Mouse (Mus musculus) forebrain, embryonic 13.5 days (tissue): ENCODE data around the gene Lrrc3c. TPM values are rescaled to one million over a fixed set of nuclear protein-coding genes. Genes with fewer than 3 reads are reported as not detected.

Source experiments
- ATAC-seq: fragments of 200-750 bp; cut with Nextera tagmentation; 2 replicates; pipeline ENCODE4 v1.8.0; 2017
- H3K27ac ChIP-seq: fragments of 300-500 bp; sonication (generic); 2 replicates; pipeline ENCODE4 v1.5.1; 2015; ENCODE audit warnings: inconsistent platforms, mild to moderate bottlenecking, moderate library complexity
- H3K27me3 ChIP-seq: fragments of 300-500 bp; sonication (generic); 2 replicates; pipeline ENCODE4 v1.6.1; 2015; ENCODE audit warnings: mild to moderate bottlenecking, inconsistent platforms
- H3K36me3 ChIP-seq: fragments of 300-500 bp; sonication (generic); 2 replicates; pipeline ENCODE4 v1.6.1; 2015; ENCODE audit warnings: mild to moderate bottlenecking, inconsistent platforms; ENCODE audit not compliant: poor library complexity, severe bottlenecking
- H3K4me1 ChIP-seq: fragments of 300-500 bp; sonication (generic); 2 replicates; pipeline ENCODE4 v1.6.1; 2015; ENCODE audit warnings: inconsistent platforms
- H3K4me2 ChIP-seq: fragments of 300-500 bp; sonication (generic); 2 replicates; pipeline ENCODE4 v1.6.1; 2015; ENCODE audit warnings: inconsistent platforms, mild to moderate bottlenecking, moderate library complexity
- H3K4me3 ChIP-seq: fragments of 300-500 bp; sonication (generic); 2 replicates; pipeline ENCODE4 v1.5.1; 2015; ENCODE audit warnings: mild to moderate bottlenecking, inconsistent platforms
- H3K9ac ChIP-seq: fragments of 300-500 bp; sonication (generic); 2 replicates; pipeline ENCODE4 v1.6.1; 2015; ENCODE audit warnings: mild to moderate bottlenecking, inconsistent platforms
- H3K9me3 ChIP-seq: fragments of 300-500 bp; sonication (generic); replicated peaks from 2 replicates; pipeline ENCODE4 v1.6.1; 2016; ENCODE audit warnings: inconsistent platforms
- WGBS: fragments of 180-500 bp; shearing (Covaris S2); methylation state at CpG from one replicate; pipeline ENCODE4 v1.1.7; 2015; 5-methylcytosine and 5-hydroxymethylcytosine counted together
- polyA plus RNA-seq: library from polyadenylated mRNA; unstranded; fragments of >200 nt; fragmentation: Nextera tagmentation; extraction: Ambion mirVana; gene quantifications from 2 replicates; pipeline ENCODE4 v1.2.1, GENCODE M21; 2015

The Lrrc3c gene
- polyA plus RNA-seq, 1 experiment from 2014 or later = not detected

DNA sequence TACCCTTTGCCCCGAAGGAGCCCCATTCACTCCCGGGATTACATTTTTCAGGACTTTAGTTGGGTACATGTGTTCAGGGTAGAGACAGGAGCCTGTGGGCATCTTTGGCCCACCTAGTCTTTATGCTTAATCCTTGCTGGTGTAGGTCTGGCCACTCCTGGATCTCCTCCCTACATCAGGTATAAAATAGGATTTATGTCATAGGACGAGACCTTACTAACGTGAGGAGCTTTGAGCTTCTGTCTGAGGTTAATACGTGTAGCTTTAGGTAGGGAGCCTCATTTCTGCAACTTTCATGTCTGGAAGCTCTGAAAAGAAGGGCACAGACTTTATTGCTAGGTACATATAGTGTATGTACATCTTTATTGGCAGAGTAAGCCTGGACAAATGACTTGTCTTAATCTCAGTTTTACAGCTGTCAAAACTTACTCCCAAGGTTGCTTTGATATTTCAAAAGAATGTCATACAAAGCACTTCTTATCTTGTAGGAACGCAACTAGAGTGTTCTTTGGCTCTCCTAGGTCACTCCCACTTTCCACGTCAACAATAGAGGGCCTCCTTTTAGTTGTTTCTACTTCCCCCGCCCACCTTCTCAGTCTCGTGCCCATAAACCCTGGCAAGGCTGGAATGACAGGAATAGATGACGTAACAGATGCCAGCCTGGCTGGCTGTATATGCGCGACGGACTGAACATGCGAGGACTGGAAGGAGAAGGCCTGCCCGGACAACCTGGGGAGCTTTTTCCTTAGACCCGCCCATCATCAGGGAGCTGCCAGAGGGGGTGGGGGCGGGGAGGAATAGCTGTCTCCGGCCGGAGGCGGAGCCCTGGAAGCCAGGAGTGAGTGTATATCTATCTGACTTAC lies 10.2 kb upstream of the Lrrc3c start:
- H3K4me1 ChIP-seq = peaks cover 34% of the 10 kb centered on the region
- peaks cover 7% of the 10 kb centered on the region for H3K36me3 ChIP-seq
- H3K27me3 ChIP-seq = peaks cover 17% of the 10 kb centered on the region
- peak overlapping the region; percentile 93 for H3K4me2 ChIP-seq
- ATAC-seq = peak; percentile 41; the same call in 1 of the 2 replicates
- H3K9ac ChIP-seq = peak overlapping the region; percentile 86
- H3K27ac ChIP-seq = peak overlapping the region; percentile 32; the same call in 1 of the 2 replicates
- H3K9me3 ChIP-seq = no peaks in the 10 kb centered on the region
- 5% methylated on average over 20 of the region's 20 CpGs for WGBS
- H3K4me3 ChIP-seq = peak overlapping the region; percentile 88

DNA sequence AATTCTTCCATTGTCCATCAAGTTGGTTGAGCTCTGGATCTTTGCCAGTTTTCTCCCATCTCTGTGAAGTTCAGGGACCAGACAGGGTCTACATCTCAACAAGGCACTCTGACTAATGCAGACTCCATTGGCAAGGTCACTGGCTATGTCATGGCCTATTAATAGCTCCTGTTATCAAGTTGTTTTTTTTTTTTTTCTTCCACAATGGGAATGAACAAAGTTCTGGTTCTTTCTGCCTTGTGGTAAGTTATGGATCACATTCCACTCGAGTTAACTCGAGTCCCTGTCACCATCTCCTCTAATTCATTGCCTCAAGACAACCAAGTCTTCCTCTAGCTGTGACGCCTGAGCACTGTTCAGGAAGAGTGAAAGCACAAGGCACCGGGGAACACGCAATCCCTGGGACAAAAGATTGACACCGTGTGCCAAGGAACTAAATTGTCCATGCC lies 9.2 kb upstream of the Lrrc3c start:
- WGBS = 66% methylated on average over 6 of the region's 6 CpGs
- ATAC-seq = no peak

DNA sequence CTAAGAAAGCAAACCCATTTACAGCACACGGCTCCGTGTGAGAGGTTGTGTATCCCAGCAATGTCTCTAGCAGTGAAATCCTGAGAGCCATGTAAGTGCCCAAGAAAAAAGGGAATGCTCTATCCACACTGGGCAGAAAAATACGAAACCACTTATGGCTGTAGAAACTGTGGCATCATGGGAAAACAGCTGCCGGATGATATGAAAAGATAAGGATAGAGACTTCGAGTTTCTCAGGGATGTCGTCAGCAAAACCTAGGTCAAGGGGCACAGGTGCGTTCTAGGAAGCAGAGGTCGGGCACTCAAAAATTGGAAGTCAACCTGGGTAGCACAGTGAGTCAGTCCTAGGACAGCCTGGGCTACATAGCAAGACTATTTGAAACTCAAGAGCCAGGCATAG lies 8.8 kb upstream of the Lrrc3c start:
- Histone ChIP-seq H3K27ac (no peak overlapping the region), H3K9ac (no peak overlapping the region), H3K9me3 (no peaks in the 10 kb centered on the region), H3K4me1 (peaks cover 34% of the 10 kb centered on the region), H3K4me2 (no peak overlapping the region), H3K27me3 (peaks cover 17% of the 10 kb centered on the region), H3K4me3 (no peak overlapping the region), H3K36me3 (no peaks in the 10 kb centered on the region)
- 84% methylated on average over 8 of the region's 8 CpGs for WGBS
- ATAC-seq = no peak

More for the DNA sequence above, 9.2 kb upstream of the Lrrc3c start:
- H3K36me3 ChIP-seq = no peaks in the 10 kb centered on the region
- peaks cover 17% of the 10 kb centered on the region for H3K27me3 ChIP-seq
- no peak overlapping the region for H3K4me3 ChIP-seq
- H3K4me2 ChIP-seq = peak overlapping the region; percentile 93; the same call in 1 of the 2 replicates
- H3K27ac ChIP-seq = no peak overlapping the region
- no peak overlapping the region for H3K9ac ChIP-seq
- no peaks in the 10 kb centered on the region for H3K9me3 ChIP-seq
- peaks cover 34% of the 10 kb centered on the region for H3K4me1 ChIP-seq

DNA sequence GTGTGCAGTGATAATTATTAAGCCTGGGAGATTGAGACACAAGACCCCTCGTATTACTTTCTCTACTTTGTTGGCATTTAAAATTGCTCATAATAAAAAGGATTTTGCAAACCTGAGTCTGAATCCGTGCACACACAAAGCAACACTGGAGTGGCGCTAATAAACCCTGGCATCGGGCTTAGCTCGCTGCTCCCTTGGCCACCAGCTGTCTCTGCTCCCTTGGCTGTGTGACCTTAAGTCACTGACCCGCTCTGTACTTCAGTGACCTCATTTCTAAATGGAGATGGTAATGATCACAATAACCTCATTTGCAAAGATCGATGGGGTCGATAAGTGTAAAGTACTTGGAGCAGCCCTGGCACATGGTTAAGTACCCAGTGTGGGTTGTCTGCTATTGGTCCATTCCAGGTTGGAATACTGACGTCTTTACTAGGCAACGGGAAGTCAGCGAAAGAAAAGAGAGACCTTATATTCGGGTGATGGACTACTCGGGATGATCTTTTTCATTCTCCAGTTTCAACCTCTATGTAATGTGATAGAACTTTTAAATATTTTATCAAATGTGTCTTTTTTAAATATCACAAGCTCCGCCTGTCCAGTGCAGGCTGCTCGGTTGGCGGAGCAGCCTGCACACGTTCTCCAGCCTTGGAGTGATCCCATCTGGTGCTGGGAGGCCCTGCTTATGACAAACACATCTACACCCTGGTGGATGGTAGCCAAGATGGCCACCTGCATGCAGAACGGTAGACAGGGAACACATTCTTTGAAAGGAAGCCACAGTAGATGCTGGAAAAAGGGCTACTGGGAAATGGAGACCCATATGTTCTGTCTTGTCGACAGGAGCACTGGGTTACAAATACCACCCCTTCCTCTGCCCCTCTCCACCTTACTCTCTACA lies 7.3 kb upstream of the Lrrc3c start:
- H3K9ac ChIP-seq = no peak overlapping the region
- no peaks in the 10 kb centered on the region for H3K9me3 ChIP-seq
- H3K27me3 ChIP-seq = peaks cover 20% of the 10 kb centered on the region
- no peak overlapping the region for H3K27ac ChIP-seq
- H3K36me3 ChIP-seq = no peaks in the 10 kb centered on the region
- H3K4me2 ChIP-seq = no peak overlapping the region
- WGBS = 74% methylated on average over 19 of the region's 19 CpGs
- no peak overlapping the region for H3K4me3 ChIP-seq
- no peak for ATAC-seq
- peaks cover 23% of the 10 kb centered on the region for H3K4me1 ChIP-seq

DNA sequence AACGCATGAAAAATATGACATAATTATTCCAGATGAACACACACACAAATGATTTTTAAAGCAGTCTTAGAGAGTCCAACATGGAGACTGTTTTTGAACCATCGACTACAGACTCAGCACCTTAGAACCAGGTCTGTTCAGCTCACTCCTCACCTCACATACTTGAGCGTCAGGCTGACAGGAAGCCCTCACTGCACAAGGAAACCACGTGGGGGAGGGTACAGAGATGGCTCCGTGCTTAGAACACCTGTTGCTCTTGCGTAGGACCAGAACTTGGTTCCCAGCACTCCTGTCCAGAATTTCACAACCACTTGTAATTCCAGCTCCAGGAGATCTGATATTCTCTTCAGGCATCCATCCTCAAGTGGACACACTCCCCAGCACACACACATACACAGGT lies 3.1 kb upstream of the Lrrc3c start:
- H3K27ac ChIP-seq = no peak overlapping the region
- 0 out of 2 replicates have a peak, but pooled peaks cover 5% of the 10 kb centered on the region for H3K4me1 ChIP-seq
- H3K4me2 ChIP-seq = no peak overlapping the region
- H3K36me3 ChIP-seq = no peaks in the 10 kb centered on the region
- WGBS = 81% methylated on average over 6 of the region's 6 CpGs
- ATAC-seq = no peak
- peaks cover 36% of the 10 kb centered on the region for H3K27me3 ChIP-seq
- H3K4me3 ChIP-seq = no peak overlapping the region
- no peak overlapping the region for H3K9ac ChIP-seq
- no peaks in the 10 kb centered on the region for H3K9me3 ChIP-seq

DNA sequence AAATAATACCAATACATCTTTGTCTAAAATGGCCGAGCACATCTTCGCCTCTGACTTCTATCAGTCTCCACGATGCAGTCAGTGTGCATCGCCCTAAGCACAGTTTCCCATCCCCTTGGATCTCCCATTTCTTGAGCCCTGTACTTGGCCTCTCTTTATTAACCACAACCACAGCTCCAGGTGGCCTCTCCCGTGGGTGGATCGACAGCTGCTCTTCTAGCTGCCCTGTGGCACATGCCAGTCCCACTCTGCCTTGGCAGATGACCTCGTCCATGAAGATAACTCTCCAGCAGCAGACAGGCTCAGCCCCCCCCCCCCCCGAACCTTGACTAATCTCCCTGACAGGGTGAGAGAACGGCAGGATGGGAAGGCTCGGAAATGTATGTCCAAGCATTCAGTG lies 2.6 kb upstream of the Lrrc3c start:
- 80% methylated on average over 10 of the region's 10 CpGs for WGBS
- H3K36me3 ChIP-seq = no peaks in the 10 kb centered on the region
- H3K4me3 ChIP-seq = no peak overlapping the region
- peaks cover 37% of the 10 kb centered on the region for H3K27me3 ChIP-seq
- H3K4me2 ChIP-seq = no peak overlapping the region
- H3K4me1 ChIP-seq = 0 out of 2 replicates have a peak, but pooled peaks cover 5% of the 10 kb centered on the region
- H3K9ac ChIP-seq = no peak overlapping the region
- H3K9me3 ChIP-seq = no peaks in the 10 kb centered on the region
- ATAC-seq = no peak
- H3K27ac ChIP-seq = no peak overlapping the region

DNA sequence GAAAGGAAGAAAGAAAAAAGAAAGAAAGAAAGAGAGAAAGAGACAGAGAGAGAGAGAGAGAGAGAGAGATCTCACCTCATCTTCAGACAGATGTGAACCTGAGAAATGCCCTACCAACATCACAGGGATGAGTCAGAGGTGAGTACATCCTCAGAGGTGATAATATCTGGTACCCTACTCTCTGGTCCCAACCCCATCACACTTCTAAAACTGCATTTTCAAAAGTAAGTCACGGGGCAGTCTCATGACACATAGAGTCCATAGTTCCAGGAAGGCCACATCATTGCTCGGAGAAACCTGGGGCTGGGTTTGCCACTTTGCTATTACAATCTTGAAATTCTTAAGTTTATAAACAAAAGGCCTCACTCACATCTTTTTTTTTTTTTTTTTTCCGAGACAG lies 2.1 kb upstream of the Lrrc3c start:
- Histone ChIP-seq H3K27ac (no peak overlapping the region), H3K4me1 (0 out of 2 replicates have a peak, but pooled peaks cover 5% of the 10 kb centered on the region), H3K4me3 (no peak overlapping the region), H3K27me3 (peaks cover 41% of the 10 kb centered on the region), H3K9ac (no peak overlapping the region), H3K36me3 (no peaks in the 10 kb centered on the region), H3K9me3 (no peaks in the 10 kb centered on the region), H3K4me2 (no peak overlapping the region)
- 64% methylated on average over 3 of the region's 3 CpGs for WGBS
- ATAC-seq = no peak

DNA sequence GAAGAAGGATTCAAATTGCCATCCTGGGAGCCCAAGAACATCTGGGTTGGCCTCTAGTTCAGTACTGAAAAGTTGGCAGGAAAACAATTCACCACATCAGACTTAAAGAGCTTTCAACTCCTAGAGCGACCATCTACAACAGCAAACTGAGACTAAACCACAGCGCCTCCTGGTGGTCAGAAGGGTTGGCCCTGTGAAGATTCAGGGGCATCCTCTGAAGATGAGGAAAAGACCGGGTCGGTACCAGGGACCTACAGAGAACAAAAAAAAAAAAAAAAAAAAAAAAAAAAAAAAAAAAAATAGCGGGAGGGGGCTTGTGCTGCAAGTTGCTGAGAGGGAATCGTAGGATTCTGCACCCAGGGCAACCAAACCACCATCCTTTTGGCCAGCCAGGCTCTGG lies 728 bp upstream of the Lrrc3c start:
- H3K9ac ChIP-seq = no peak overlapping the region
- no peaks in the 10 kb centered on the region for H3K9me3 ChIP-seq
- no peak for ATAC-seq
- H3K36me3 ChIP-seq = no peaks in the 10 kb centered on the region
- peaks cover 35% of the 10 kb centered on the region for H3K27me3 ChIP-seq
- peaks cover 9% of the 10 kb centered on the region; the same call in 1 of the 2 replicates for H3K4me1 ChIP-seq
- no peak overlapping the region for H3K27ac ChIP-seq
- no peak overlapping the region for H3K4me3 ChIP-seq
- 44% methylated on average over 6 of the region's 6 CpGs for WGBS
- H3K4me2 ChIP-seq = no peak overlapping the region

DNA sequence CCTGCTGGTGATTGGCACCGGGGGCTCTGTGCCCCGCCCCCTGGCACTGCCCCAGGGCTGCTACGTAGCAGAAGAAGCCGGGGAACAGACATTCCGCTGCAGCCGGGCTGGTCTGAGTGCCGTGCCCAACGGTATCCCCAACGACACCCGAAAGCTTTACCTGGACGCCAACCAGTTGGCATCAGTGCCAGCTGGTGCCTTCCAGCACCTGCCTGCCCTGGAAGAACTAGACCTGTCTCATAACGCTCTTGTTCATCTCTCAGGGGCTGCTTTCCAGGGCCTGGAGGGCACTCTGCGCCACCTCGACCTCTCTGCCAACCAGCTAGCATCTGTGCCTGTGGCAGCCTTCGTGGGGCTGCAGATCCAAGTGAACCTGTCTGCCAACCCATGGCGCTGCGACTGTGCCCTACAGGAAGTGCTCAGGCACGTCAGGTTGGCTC lies 780 bp downstream of the Lrrc3c start:
- Histone ChIP-seq H3K27me3 (peaks cover 35% of the 10 kb centered on the region), H3K4me2 (peak overlapping the region; percentile 24), H3K9ac (0 out of 2 replicates have a peak overlapping the region, but pooled peaks have one; percentile 16), H3K4me1 (peaks cover 10% of the 10 kb centered on the region; the same call in 1 of the 2 replicates), H3K4me3 (no peak overlapping the region), H3K27ac (no peak overlapping the region), H3K36me3 (no peaks in the 10 kb centered on the region), H3K9me3 (no peaks in the 10 kb centered on the region)
- WGBS = 56% methylated on average over 18 of the region's 18 CpGs
- ATAC-seq = no peak

DNA sequence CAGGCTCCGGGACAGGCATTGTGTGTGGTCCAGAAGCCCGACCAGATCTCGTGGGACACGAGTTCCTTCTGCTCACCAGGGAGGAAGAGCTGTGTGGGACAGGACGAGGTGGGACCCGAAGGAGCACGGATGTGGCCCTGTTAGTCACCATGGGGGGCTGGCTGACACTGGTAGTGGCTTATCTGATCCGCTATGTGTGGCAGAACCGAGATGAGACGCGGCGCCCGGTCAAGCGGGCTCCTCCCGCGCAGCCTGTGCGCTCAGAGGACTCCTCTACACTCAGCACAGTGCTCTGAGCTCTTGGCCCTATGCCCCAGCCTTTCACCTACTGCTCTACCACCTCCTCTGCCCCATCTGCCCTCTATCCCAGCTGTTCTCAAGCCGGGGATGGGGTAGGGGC lies 1.2 kb downstream of the Lrrc3c start:
- Histone ChIP-seq H3K9ac (0 out of 2 replicates have a peak overlapping the region, but pooled peaks have one; percentile 16), H3K36me3 (no peaks in the 10 kb centered on the region), H3K27ac (no peak overlapping the region), H3K4me1 (peaks cover 10% of the 10 kb centered on the region; the same call in 1 of the 2 replicates), H3K27me3 (peaks cover 35% of the 10 kb centered on the region), H3K4me2 (peak overlapping the region; percentile 24), H3K4me3 (no peak overlapping the region), H3K9me3 (no peaks in the 10 kb centered on the region)
- no peak for ATAC-seq
- 42% methylated on average over 18 of the region's 18 CpGs for WGBS

DNA sequence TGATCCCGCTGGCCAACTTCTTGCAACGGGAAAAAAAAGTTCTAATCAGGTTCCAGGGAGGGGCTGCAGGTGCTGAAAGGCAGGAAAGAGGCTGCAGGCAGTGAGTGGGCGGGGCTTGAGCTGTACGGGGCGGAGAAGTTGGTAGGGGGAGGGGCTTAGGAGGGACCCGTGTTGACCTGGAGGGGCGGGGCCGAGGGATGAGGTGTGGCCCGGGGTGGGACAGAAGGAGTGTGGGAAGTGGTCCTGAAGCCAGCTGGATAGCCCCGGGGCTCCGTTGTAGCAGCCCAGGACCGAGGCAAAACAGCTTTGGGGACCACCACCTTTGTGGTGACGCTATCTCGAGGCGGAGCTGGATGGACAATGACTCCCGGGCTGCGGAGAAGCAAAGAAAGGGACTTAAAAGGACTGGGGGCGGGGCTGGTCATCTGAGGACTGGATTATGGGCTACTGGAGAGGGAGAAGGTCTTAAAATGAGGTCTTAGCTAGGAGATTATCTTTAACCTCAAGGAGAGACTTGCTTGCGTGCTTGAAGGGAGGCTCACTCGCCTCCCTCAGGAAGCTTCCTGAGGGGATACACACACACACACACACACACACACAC lies 4.1 kb downstream of the Lrrc3c start:
- Histone ChIP-seq H3K4me2 (peak overlapping the region; percentile 54), H3K9me3 (no peaks in the 10 kb centered on the region), H3K9ac (no peak overlapping the region), H3K4me3 (peak overlapping the region; percentile 23), H3K27ac (no peak overlapping the region), H3K4me1 (peaks cover 10% of the 10 kb centered on the region; the same call in 1 of the 2 replicates), H3K36me3 (no peaks in the 10 kb centered on the region), H3K27me3 (peaks cover 35% of the 10 kb centered on the region)
- 1% methylated on average over 19 of the region's 20 CpGs for WGBS
- ATAC-seq = no peak
